Mouse (Mus musculus) stomach, embryonic 15.5 days (tissue): ENCODE results near the gene Cgnl1. TPM values are rescaled to one million over a fixed set of nuclear protein-coding genes. Genes with fewer than 3 reads are reported as not detected.

ENCODE experiments used
- ATAC-seq: fragments of 200-750 bp; cut with Nextera tagmentation; 2 replicates; pipeline ENCODE4 v1.8.0; 2017; ENCODE audit warnings: low read depth, moderate number of reproducible peaks, moderate TSS enrichment; ENCODE audit not compliant: insufficient read depth, low FRiP score
- H3K27ac ChIP-seq: fragments of 300-500 bp; sonication (generic); 2 replicates; pipeline ENCODE4 v1.5.1; 2015; ENCODE audit warnings: mild to moderate bottlenecking, inconsistent platforms
- H3K27me3 ChIP-seq: fragments of 300-500 bp; sonication (generic); replicated peaks from 2 replicates; pipeline ENCODE4 v1.6.1; 2015; ENCODE audit warnings: inconsistent platforms
- H3K36me3 ChIP-seq: fragments of 300-500 bp; sonication (generic); 2 replicates; pipeline ENCODE4 v1.6.1; 2015; ENCODE audit warnings: inconsistent platforms
- H3K4me1 ChIP-seq: fragments of 300-500 bp; sonication (generic); 2 replicates; pipeline ENCODE4 v1.6.1; 2015; ENCODE audit warnings: inconsistent platforms
- H3K4me2 ChIP-seq: fragments of 300-500 bp; sonication (generic); 2 replicates; pipeline ENCODE4 v1.6.1; 2015; ENCODE audit warnings: mild to moderate bottlenecking, inconsistent platforms
- H3K4me3 ChIP-seq: fragments of 300-500 bp; sonication (generic); replicated peaks from 2 replicates; pipeline ENCODE4 v1.5.1; 2015; ENCODE audit warnings: inconsistent platforms
- H3K9ac ChIP-seq: fragments of 300-500 bp; sonication (generic); 2 replicates; pipeline ENCODE4 v1.6.1; 2015; ENCODE audit warnings: inconsistent platforms
- H3K9me3 ChIP-seq: fragments of 300-500 bp; sonication (generic); 2 replicates; pipeline ENCODE4 v1.6.1; 2016; ENCODE audit warnings: inconsistent platforms
- WGBS: fragments of 180-500 bp; shearing (Covaris S2); methylation state at CpG from one replicate; pipeline ENCODE4 v1.1.7; 2015; 5-methylcytosine and 5-hydroxymethylcytosine counted together
- polyA plus RNA-seq: library from polyadenylated mRNA; unstranded; fragments of >200 nt; fragmentation: Nextera tagmentation; extraction: Ambion mirVana; gene quantifications from 2 replicates; pipeline ENCODE4 v1.2.1, GENCODE M21; 2015

Gene Cgnl1
- polyA plus RNA-seq, 1 experiment from 2014 or later = 11.0 TPM

GRCm38 (mm10) chr9:71764551-71764950, 6.9 kb downstream of the Cgnl1 start:
- H3K27ac ChIP-seq = no peak overlapping the region
- H3K9me3 ChIP-seq = no peaks in the 10 kb centered on the region
- 57% methylated on average over 11 of the region's 11 CpGs for WGBS
- no peak overlapping the region for H3K4me2 ChIP-seq
- H3K4me1 ChIP-seq = peaks cover 19% of the 10 kb centered on the region
- no peaks in the 10 kb centered on the region for H3K27me3 ChIP-seq
- ATAC-seq = peak; percentile 53; the same call in 1 of the 2 replicates
- no peaks in the 10 kb centered on the region for H3K36me3 ChIP-seq
- H3K9ac ChIP-seq = no peak overlapping the region
- no peak overlapping the region for H3K4me3 ChIP-seq

- no peak overlapping the region for H3K4me2 ChIP-seq
- 18% methylated on average over 1 of the region's 1 CpGs for WGBS
Observed at GRCm38 (mm10) chr9:71763273-71763672, 8.1 kb downstream of the Cgnl1 start.

GRCm38 (mm10) chr9:71761663-71762062, 9.7 kb downstream of the Cgnl1 start:
- Histone ChIP-seq H3K4me2 (no peak overlapping the region), H3K9ac (no peak overlapping the region), H3K4me3 (no peak overlapping the region), H3K27ac (no peak overlapping the region), H3K36me3 (no peaks in the 10 kb centered on the region), H3K27me3 (no peaks in the 10 kb centered on the region), H3K4me1 (peaks cover 25% of the 10 kb centered on the region), H3K9me3 (no peaks in the 10 kb centered on the region)
- no peak for ATAC-seq
- 90% methylated on average over 4 of the region's 4 CpGs for WGBS

More at GRCm38 (mm10) chr9:71763273-71763672, 8.1 kb downstream of the Cgnl1 start:
- Histone ChIP-seq H3K4me3 (no peak overlapping the region), H3K4me1 (peaks cover 18% of the 10 kb centered on the region), H3K9me3 (no peaks in the 10 kb centered on the region), H3K36me3 (no peaks in the 10 kb centered on the region), H3K27me3 (no peaks in the 10 kb centered on the region), H3K27ac (no peak overlapping the region), H3K9ac (no peak overlapping the region)
- no peak for ATAC-seq

- H3K9me3 ChIP-seq = no peaks in the 10 kb centered on the region
- H3K27me3 ChIP-seq = no peaks in the 10 kb centered on the region
- H3K4me2 ChIP-seq = no peak overlapping the region
- 21% methylated on average over 14 of the region's 14 CpGs for WGBS
- H3K36me3 ChIP-seq = no peaks in the 10 kb centered on the region
- ATAC-seq = peak; percentile 57; the same call in 1 of the 2 replicates
- H3K4me3 ChIP-seq = no peak overlapping the region
- H3K27ac ChIP-seq = 0 out of 2 replicates have a peak overlapping the region, but pooled peaks have one; percentile 18
- H3K9ac ChIP-seq = no peak overlapping the region
- H3K4me1 ChIP-seq = peaks cover 25% of the 10 kb centered on the region
Observed at GRCm38 (mm10) chr9:71760518-71761141, 10.8 kb downstream of the Cgnl1 start.

- no peaks in the 10 kb centered on the region for H3K36me3 ChIP-seq
- 29% methylated on average over 5 of the region's 5 CpGs for WGBS
- H3K27me3 ChIP-seq = no peaks in the 10 kb centered on the region
- peak overlapping the region; percentile 37; the same call in 1 of the 2 replicates for H3K4me2 ChIP-seq
- H3K4me1 ChIP-seq = peaks cover 25% of the 10 kb centered on the region
- H3K9me3 ChIP-seq = no peaks in the 10 kb centered on the region
- ATAC-seq = no peak
- H3K27ac ChIP-seq = peak overlapping the region; percentile 27; the same call in 1 of the 2 replicates
- no peak overlapping the region for H3K9ac ChIP-seq
- no peak overlapping the region for H3K4me3 ChIP-seq
Observed at GRCm38 (mm10) chr9:71759893-71760292, 11.5 kb downstream of the Cgnl1 start.

- Histone ChIP-seq H3K27me3 (no peaks in the 10 kb centered on the region), H3K36me3 (no peaks in the 10 kb centered on the region), H3K4me3 (no peak overlapping the region), H3K27ac (no peak overlapping the region), H3K9ac (no peak overlapping the region), H3K9me3 (no peaks in the 10 kb centered on the region), H3K4me2 (no peak overlapping the region), H3K4me1 (peaks cover 31% of the 10 kb centered on the region)
- 53% methylated on average over 8 of the region's 8 CpGs for WGBS
- no peak for ATAC-seq
Observed at GRCm38 (mm10) chr9:71757386-71757785, 14.0 kb downstream of the Cgnl1 start.

GRCm38 (mm10) chr9:71756916-71757315, 14.5 kb downstream of the Cgnl1 start:
- Histone ChIP-seq H3K27me3 (no peaks in the 10 kb centered on the region), H3K9ac (no peak overlapping the region), H3K36me3 (no peaks in the 10 kb centered on the region), H3K4me1 (peaks cover 31% of the 10 kb centered on the region), H3K27ac (no peak overlapping the region), H3K9me3 (no peaks in the 10 kb centered on the region), H3K4me2 (no peak overlapping the region), H3K4me3 (no peak overlapping the region)
- no peak for ATAC-seq
- 27% methylated on average over 4 of the region's 4 CpGs for WGBS

- 49% methylated on average over 4 of the region's 4 CpGs for WGBS
- Histone ChIP-seq H3K27me3 (no peaks in the 10 kb centered on the region), H3K4me2 (no peak overlapping the region), H3K9ac (no peak overlapping the region), H3K4me3 (no peak overlapping the region), H3K9me3 (no peaks in the 10 kb centered on the region), H3K4me1 (peaks cover 22% of the 10 kb centered on the region), H3K36me3 (no peaks in the 10 kb centered on the region), H3K27ac (no peak overlapping the region)
- no peak for ATAC-seq
Observed at GRCm38 (mm10) chr9:71753981-71754380, 17.4 kb downstream of the Cgnl1 start.

GRCm38 (mm10) chr9:71753529-71753928, 17.9 kb downstream of the Cgnl1 start:
- H3K9me3 ChIP-seq = no peaks in the 10 kb centered on the region
- peaks cover 20% of the 10 kb centered on the region for H3K4me1 ChIP-seq
- H3K36me3 ChIP-seq = no peaks in the 10 kb centered on the region
- no peak overlapping the region for H3K4me2 ChIP-seq
- H3K27me3 ChIP-seq = no peaks in the 10 kb centered on the region
- H3K27ac ChIP-seq = no peak overlapping the region; the same call in 1 of the 2 replicates
- H3K9ac ChIP-seq = no peak overlapping the region
- H3K4me3 ChIP-seq = no peak overlapping the region
- 58% methylated on average over 4 of the region's 4 CpGs for WGBS
- ATAC-seq = no peak

- H3K27ac ChIP-seq = no peak overlapping the region
- peaks cover 20% of the 10 kb centered on the region for H3K4me1 ChIP-seq
- H3K9me3 ChIP-seq = no peaks in the 10 kb centered on the region
- no peak overlapping the region for H3K4me3 ChIP-seq
- WGBS = 52% methylated on average over 2 of the region's 2 CpGs
- H3K4me2 ChIP-seq = no peak overlapping the region
- no peak overlapping the region for H3K9ac ChIP-seq
- ATAC-seq = no peak
- no peaks in the 10 kb centered on the region for H3K27me3 ChIP-seq
- no peaks in the 10 kb centered on the region for H3K36me3 ChIP-seq
Observed at GRCm38 (mm10) chr9:71753117-71753516, 18.3 kb downstream of the Cgnl1 start.

GRCm38 (mm10) chr9:71750015-71750672, 21.3 kb downstream of the Cgnl1 start:
- no peak overlapping the region for H3K9ac ChIP-seq
- H3K4me3 ChIP-seq = no peak overlapping the region
- no peak overlapping the region for H3K4me2 ChIP-seq
- 16% methylated on average over 4 of the region's 4 CpGs for WGBS
- H3K9me3 ChIP-seq = no peaks in the 10 kb centered on the region
- no peaks in the 10 kb centered on the region for H3K36me3 ChIP-seq
- no peak overlapping the region for H3K27ac ChIP-seq
- peaks cover 13% of the 10 kb centered on the region for H3K4me1 ChIP-seq
- no peaks in the 10 kb centered on the region for H3K27me3 ChIP-seq
- ATAC-seq = no peak

- Histone ChIP-seq H3K4me1 (peaks cover 7% of the 10 kb centered on the region), H3K4me2 (no peak overlapping the region), H3K9me3 (no peaks in the 10 kb centered on the region), H3K9ac (no peak overlapping the region), H3K27me3 (no peaks in the 10 kb centered on the region), H3K4me3 (no peak overlapping the region), H3K27ac (no peak overlapping the region), H3K36me3 (no peaks in the 10 kb centered on the region)
- no peak for ATAC-seq
- WGBS = 47% methylated on average over 4 of the region's 4 CpGs
Observed at GRCm38 (mm10) chr9:71746405-71746804, 25.0 kb downstream of the Cgnl1 start.
